Mouse (Mus musculus) lung, adult 2 months (tissue): ENCODE results near the gene Gabrb2. TPM values are rescaled to one million over a fixed set of nuclear protein-coding genes. Genes with fewer than 3 reads are reported as not detected.

Experiments used
- DNase-seq: peaks from one replicate; pipeline ENCODE4 v3.0.0; 2022
- H3K4me1 ChIP-seq: fragments of 200-500 bp; 2 replicates; pipeline ENCODE4 v1.6.1; 2011; ENCODE audit warnings: low read length; ENCODE audit not compliant: control insufficient read depth, insufficient read depth
- H3K4me3 ChIP-seq: fragments of 200-500 bp; replicated peaks from 2 replicates; pipeline ENCODE3; 2011; ENCODE audit warnings: low read depth, mild to moderate bottlenecking, control low read depth, low read length; ENCODE audit errors: extremely low read depth
- CTCF ChIP-seq: fragments of 200-500 bp; IDR thresholded peaks from 2 replicates; pipeline ENCODE4 v1.5.1; 2011; ENCODE audit warnings: mild to moderate bottlenecking, low read length, control low read depth; ENCODE audit not compliant: insufficient read depth
- POLR2A ChIP-seq: fragments of 200-500 bp; IDR thresholded peaks from 2 replicates; pipeline ENCODE4 v1.6.1; 2011; ENCODE audit warnings: low read depth, mild to moderate bottlenecking, control low read depth, low read length, borderline replicate concordance; ENCODE audit errors: extremely low read depth
- WGBS: fragments of 180-500 bp; shearing (Covaris S2); methylation state at CpG from one replicate; pipeline ENCODE4 v1.1.7; 2018; 5-methylcytosine and 5-hydroxymethylcytosine counted together
- polyA plus RNA-seq: library from polyadenylated mRNA; depleted of rRNA; stranded (reverse); fragments of >200 nt; gene quantifications from 2 replicates; pipeline ENCODE4 v1.2.3, GENCODE M21; 2012

Gabrb2 gene
- polyA plus RNA-seq, 1 experiment = not detected

GRCm38 (mm10) chr11:42438978-42439377 lies 19.4 kb downstream of the Gabrb2 start:
- Histone ChIP-seq H3K4me1 (no peaks in the 10 kb centered on the region), H3K4me3 (no peak overlapping the region)
- WGBS = 72% methylated on average over 2 of the region's 2 CpGs
- TF ChIP-seq POLR2A (no peak), CTCF (no peak)
- no peak for DNase-seq

GRCm38 (mm10) chr11:42443641-42444040 lies 24.1 kb downstream of the Gabrb2 start:
- Histone ChIP-seq H3K4me1 (no peaks in the 10 kb centered on the region), H3K4me3 (no peak overlapping the region)
- DNase-seq = no peak
- TF ChIP-seq POLR2A (no peak), CTCF (no peak)

- Histone ChIP-seq H3K4me3 (no peak overlapping the region), H3K4me1 (no peaks in the 10 kb centered on the region)
- TF ChIP-seq POLR2A = no peak
- no peak for TF ChIP-seq CTCF
- DNase-seq = no peak
- WGBS = 65% methylated on average over 4 of the region's 4 CpGs
Observed at GRCm38 (mm10) chr11:42448929-42449328, 29.4 kb downstream of the Gabrb2 start.

GRCm38 (mm10) chr11:42464136-42464535 lies 44.6 kb downstream of the Gabrb2 start:
- Histone ChIP-seq H3K4me3 (no peak overlapping the region), H3K4me1 (no peaks in the 10 kb centered on the region)
- no peak for TF ChIP-seq CTCF
- TF ChIP-seq POLR2A = no peak
- DNase-seq = no peak
- WGBS = 76% methylated on average over 1 of the region's 1 CpGs

DNA sequence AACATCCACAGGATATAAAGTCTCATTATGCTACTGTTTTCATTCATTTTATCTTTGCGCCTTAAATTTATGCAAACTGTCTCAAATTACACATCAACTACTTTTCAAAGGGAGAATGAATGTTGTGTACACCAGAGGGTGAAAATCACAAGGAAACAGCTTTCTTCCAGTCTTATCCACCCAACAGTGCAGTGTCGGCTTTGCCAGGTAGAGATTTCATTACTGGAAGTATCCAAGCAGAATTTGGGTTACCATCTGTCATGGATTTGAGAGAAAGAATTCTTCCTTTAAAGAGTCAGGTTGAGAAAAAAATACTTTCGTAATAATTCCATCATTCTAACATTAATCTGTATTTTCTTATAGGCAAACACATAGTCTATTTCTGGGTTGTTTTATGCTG lies 48.8 kb downstream of the Gabrb2 start:
- 86% methylated on average over 3 of the region's 3 CpGs for WGBS
- H3K4me3 ChIP-seq = no peak overlapping the region

GRCm38 (mm10) chr11:42474523-42474922 lies 55.0 kb downstream of the Gabrb2 start:
- no peak for DNase-seq
- no peak overlapping the region for H3K4me3 ChIP-seq
- 85% methylated on average over 3 of the region's 3 CpGs for WGBS
- H3K4me1 ChIP-seq = no peaks in the 10 kb centered on the region
- TF ChIP-seq CTCF (no peak), POLR2A (no peak)

More for the DNA sequence above, 48.8 kb downstream of the Gabrb2 start:
- H3K4me1 ChIP-seq = no peaks in the 10 kb centered on the region
- TF ChIP-seq POLR2A (no peak), CTCF (no peak)
- DNase-seq = no peak

GRCm38 (mm10) chr11:42487625-42488024 lies 68.1 kb downstream of the Gabrb2 start:
- no peak overlapping the region for H3K4me3 ChIP-seq
- no peak for TF ChIP-seq CTCF
- no peak for TF ChIP-seq POLR2A
- DNase-seq = no peak
- no peaks in the 10 kb centered on the region for H3K4me1 ChIP-seq

DNA sequence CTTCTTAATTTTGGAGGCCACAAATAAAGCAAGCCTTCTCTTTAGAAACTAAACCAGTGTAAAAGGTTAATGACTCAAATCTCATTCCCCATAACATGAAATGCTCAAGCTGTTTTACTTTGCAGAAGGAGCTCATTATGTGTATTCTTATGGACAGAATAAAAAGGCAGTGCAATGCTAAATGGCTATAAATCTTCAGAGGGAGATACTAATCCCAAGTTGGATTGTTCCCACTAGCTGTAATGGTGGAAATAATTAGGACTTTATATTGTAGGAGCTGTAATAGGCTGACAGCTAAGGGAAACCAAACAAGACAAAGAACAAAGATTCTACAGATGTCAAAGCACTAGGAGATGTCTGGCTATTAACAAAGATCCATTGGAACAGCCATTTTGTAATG lies 81.6 kb downstream of the Gabrb2 start:
- TF ChIP-seq CTCF (no peak), POLR2A (no peak)
- Histone ChIP-seq H3K4me3 (no peak overlapping the region), H3K4me1 (no peaks in the 10 kb centered on the region)
- DNase-seq = no peak

DNA sequence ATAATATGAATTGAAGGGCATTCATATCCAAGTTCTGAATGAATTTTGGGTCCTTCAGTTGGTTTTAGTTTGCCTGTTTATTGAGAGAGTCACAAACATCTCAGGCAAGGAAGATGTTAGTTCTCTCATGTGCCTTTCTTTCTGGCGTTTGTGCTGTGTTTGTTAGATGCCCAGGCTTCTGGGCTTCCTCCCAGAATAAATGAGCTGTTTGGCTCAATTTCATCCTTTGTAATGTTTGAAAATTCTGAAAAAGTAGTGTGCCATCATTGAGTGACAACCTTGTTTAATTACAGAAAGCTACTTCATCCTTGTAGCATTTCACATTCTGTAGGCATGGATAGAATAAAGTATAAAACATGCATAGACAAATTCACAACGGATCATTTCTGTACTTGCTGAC lies 85.9 kb downstream of the Gabrb2 start:
- TF ChIP-seq CTCF = no peak
- TF ChIP-seq POLR2A = no peak
- Histone ChIP-seq H3K4me1 (no peaks in the 10 kb centered on the region), H3K4me3 (no peak overlapping the region)
- DNase-seq = no peak
- WGBS = 74% methylated on average over 2 of the region's 2 CpGs

DNA sequence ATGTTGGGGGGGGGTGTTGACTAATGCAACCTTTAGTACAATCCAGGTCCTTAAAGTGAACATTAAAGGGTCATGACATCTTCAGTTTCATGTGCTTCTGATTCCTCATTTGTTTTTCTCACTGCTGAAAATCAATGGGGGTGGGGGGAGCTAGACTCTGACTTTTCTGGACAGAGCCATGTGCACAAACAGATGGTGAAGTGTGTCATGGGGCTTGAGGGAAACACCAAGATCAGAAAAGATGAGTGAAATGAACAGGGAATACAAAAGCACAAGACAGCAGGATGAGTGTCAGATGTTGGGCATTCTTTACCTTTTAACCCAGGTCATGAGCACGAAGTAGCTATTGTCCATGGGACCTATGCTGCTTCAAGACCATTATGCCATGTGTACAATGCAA lies 86.4 kb downstream of the Gabrb2 start:
- WGBS = 59% methylated on average over 1 of the region's 1 CpGs
- H3K4me3 ChIP-seq = no peak overlapping the region
- TF ChIP-seq CTCF (no peak), POLR2A (no peak)
- DNase-seq = no peak
- H3K4me1 ChIP-seq = no peaks in the 10 kb centered on the region

- TF ChIP-seq POLR2A = no peak
- no peak for TF ChIP-seq CTCF
- Histone ChIP-seq H3K4me3 (no peak overlapping the region), H3K4me1 (no peaks in the 10 kb centered on the region)
- WGBS = 75% methylated on average over 2 of the region's 2 CpGs
- no peak for DNase-seq
Observed at GRCm38 (mm10) chr11:42521960-42522359, 102.4 kb downstream of the Gabrb2 start.
